Mouse (Mus musculus): ENCODE measurements around the gene Prpf18.
"Not testable (repeated sequence)": the region's sequence is repeated elsewhere in the genome, so short reads cannot be mapped to it uniquely, and the experiment has no call there.

Gene Prpf18

DNA sequence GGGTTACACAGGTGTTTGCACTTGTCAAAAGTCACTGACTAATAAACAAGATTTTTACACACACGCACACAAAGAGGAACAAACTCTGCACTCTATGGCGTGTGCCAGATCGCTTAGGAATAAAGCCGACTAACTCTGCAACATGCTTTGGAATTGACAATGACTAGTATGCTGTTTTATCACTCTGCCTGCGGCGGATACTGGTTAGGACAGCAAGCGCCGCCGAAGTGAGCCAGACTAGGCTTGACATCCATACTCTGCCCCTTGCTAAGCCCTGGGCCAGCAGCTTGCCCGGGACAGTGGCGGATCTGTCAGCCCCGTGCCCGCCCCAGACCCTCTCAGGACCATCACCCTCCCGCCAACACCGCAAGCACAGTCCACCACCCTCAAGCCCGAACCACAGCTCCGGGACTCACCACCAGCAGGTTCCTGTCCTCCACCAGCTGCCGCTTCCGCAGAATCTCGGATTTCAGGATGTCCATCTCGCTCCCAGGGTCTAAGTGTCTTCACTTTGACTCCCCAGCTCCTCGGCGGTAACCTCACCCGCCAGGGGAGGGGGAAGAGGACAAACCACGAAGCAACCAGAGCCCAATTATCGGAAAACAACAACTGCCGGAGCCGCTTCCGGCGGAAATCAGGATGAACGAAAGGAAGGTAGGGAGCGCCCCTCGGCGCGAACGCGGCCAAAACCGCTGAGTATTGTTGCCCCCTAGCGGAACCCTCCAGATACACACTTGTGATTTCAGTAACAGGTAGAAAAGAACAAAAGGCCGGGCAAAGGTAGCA, at the start of gene Prpf18:
TSS of gene Prpf18 (minus strand) at position 614 of the 786 bp plus-strand sequence.
- DNase-seq (ENCODE audit: low read depth) = peak; percentile 88

DNA sequence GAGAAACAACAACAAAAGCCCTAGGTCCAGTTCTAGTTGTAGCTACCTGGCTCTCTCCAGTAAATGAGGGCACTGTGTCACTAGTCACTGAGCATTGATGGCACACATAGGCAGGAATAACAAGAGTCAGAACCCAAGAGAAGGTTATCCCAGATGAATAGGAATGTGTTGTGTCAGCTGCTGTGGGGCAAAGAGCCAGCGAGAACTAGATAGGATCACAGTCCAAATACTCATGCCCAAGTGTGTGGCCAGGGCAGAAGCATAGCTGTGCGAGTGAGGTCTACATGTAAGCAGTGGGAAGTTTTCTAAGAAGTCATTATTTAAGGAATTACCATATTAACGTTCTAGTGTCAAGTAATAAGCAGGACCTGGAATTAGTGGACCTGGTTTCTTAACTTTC, 28.0 kb upstream of the Prpf18 start:
- DNase-seq (ENCODE audit: low read depth) = no peak

DNA sequence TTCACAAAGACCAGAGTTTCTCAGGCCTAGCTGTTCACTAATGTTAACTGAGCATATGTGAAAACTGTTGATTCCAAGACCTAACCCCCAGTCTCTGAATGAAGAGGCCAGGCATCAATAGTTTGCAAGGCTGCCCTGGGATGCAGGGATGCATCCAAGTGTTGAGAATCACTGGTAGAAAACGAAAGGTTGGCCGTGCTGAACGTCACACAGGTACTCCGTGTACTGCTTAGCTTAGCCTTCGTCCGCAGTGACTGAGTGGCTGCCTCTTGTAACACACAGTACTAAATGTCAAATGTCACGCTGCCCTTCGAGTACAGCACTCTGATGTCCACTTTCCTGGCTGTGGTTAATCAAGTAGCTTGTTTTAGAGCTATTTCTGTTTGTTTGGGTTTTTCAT, 19.7 kb upstream of the Prpf18 start:
- DNase-seq (ENCODE audit: low read depth) = no peak

DNA sequence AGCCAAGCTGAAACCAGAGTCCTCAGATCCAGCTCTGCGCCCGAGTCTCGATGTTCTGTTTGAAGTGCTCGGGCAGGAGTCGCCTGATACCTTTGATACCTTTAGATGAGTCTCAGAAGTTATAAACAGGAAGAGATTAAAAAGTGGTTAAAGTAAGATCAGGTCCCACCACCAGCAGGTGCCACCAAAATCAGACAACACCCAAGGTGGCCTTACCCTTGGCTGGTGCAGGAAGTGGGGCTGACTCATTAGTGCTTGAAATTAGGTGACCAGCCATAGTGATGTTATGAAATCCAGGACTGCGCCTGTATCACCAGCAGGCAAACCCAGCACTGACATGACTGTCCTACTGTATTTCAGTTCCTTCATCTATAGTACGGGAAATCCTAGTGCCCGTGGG, 17.8 kb upstream of the Prpf18 start:
- DNase-seq (ENCODE audit: low read depth) = no peak

DNA sequence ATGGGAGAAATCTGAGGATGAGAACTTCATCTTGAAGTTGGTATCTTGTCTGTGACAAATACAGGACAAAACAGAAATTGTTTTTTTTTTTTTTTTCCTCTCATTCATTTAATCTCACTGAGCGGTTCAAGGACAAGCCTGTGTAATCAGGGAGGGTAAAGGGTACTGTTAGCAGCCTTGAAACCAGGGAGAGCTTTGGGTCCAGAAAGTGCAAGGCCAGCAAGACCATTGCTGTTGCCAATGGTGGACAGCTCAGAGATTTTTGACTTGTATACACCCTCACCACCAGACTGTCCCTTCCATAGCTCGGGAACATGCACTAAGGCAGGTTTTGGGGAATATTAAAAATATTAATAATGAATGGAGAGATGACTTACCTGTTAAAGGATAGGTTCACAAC, 16.7 kb upstream of the Prpf18 start:
- no peak for DNase-seq (ENCODE audit: low read depth)

DNA sequence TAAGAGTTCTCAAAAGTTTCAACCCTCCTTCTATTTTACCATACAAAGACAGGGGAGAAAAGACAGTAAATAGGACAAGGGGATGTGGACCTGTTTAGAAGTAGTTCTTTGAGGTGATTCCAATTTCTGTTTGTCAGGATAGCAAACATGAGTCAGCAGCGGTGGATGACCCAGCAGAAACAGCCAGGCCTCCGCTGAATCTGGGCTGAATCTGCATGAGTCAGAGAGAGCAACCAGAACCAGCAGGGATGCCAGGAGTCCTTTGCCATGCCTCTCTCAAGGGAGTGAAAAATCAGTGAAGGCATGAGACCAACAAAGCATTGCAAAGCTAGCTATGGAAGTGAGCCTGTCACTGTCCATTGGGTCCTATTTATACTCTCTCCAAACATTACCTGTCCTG, 8.8 kb upstream of the Prpf18 start:
- no peak for DNase-seq (ENCODE audit: low read depth)

DNA sequence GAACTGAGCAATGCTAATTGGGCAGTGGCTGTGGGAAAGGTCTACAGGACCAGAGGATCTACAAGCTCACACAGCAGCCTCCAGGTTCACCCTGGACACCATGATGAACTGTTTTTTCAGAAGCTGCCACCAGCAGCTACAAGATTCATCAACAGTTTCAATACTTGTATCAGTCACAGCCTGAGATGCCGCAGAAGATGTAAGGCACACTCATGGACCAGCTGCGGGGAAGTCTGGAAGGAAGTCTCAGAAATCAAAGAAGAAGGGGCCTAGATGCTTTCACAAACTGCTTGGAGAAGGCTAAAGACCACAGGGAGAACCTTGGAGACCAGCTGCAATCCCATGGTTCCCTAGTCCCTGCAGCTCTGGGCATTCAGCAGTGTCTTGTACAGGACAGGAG, 2.3 kb downstream of the Prpf18 start:
- DNase-seq (ENCODE audit: low read depth) = no peak

DNA sequence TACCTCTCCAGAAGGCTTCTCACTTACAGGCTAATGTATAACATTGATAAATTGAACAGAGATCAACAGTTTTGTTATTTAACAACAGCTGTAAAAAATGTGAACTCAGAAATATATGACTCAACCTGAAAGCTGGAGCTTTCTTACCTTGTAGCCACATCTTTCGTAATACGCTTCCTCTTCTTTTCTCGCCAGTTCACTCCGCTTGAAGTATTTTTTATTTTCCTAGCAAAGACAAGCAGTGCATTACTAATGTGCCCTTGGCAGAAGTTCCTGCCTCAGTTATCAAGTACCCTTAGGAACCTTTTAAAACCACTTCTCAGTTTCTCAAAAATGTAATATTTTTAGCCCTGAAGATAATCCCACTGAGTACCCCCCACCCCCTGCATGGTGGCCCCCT, 3.8 kb downstream of the Prpf18 start:
- DNase-seq (ENCODE audit: low read depth) = no peak

DNA sequence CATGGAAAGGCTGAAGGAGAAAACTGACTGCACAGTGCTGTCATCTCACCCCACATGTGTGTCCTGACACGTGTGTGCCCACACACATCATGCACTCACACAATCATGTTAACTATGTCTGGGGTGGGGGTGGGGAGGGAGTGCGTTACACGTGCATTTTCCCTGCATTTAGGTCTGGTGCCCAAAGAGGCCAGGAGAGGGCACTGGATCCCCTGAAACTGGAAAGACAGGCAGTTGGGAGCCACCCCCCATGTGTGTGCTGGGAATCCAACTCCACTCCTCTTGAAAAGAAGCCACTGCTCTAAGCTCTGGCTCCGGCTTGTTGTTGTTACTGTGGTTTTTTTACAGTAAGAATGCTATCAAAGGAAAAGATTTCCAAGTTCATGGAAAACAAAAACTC, 6.8 kb downstream of the Prpf18 start:
- no peak for DNase-seq (ENCODE audit: low read depth)

DNA sequence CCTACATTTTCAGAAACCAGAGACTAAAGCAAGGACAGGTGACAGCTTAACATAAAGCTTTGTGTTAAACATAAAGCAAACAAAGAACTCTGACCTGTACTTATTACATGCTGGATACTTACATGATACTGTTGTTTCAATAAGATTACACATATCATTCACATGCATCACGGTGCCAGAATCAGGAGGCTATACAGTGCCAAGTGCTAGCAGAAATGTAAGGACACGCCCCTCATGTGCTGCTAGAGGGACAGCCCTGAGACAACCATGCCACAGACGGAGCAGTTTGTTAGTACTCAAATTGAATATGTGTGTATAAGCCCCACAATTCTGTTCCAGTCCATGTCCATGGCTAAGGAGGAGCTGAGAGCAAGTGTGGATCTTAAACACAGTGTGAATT, 13.7 kb downstream of the Prpf18 start:
- DNase-seq (ENCODE audit: low read depth) = no peak

DNA sequence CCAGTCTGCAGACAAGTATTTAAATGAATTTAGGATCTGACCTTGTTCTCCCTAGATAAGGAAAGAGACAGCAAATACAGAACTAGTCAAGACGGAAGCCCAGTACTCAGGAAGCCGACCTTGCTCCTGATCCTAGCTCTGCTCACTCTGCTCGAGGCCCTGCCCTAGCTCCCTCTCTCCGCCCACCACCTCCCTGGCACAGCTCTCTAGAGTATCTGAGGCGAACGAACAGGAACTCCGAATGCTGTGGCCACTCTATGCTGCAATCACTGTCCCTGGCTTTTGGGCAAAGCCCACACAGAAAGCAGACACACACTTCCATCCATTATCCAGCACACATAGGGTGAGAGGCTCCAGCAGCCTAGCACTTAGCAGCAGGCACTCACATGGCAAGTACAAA, 15.3 kb downstream of the Prpf18 start:
- DNase-seq (ENCODE audit: low read depth) = no peak

DNA sequence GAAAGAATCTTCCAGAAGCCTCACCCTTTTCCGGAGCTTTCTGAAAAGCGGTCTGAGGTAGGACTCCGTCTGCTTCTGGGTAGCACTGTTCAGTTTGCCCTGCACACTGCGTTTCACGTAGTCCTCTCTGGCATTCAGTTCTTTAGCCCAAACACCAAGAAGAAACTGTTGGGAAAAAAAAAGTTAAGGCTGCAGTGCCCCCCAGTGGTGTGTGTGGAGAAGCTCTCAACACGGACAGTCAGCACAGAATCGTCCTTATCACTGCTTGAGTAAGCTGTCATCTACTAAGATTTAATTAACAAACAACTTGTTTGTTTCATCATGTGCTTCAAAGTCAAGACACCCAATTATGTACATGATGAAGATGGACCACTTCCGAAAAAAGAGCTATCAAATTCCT, 16.1 kb downstream of the Prpf18 start:
- no peak for DNase-seq (ENCODE audit: low read depth)

DNA sequence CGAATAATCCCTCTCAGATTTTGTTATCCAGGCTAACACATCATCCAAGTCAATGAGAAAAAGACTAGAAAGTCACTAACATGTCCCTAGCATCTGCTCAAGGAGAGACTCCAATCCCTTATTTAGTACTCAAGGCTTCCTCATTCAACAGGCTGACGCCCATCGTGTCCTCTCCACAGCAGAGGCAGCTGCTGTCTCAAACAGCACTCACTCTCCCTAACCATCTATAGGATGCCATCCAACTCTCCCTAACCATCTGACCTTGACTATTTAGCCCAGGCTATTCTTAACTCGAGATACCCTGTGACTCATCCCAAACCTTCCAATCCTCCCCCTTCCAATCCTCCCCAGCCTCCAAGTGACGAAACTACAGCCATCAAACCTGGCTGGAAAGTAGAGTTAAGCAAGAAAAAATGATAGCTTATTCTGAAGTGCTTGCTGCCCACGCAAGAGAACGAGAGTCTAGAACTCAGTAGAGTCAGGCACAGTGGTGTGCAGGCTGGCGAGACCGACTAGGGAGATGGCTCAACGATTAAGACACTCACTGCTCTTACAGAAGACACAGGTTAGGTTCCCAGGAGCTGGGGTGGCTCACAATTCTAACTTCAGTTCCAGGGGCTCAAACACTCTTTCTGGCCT, 21.6 kb downstream of the Prpf18 start:
- no peak for DNase-seq (ENCODE audit: low read depth)

DNA sequence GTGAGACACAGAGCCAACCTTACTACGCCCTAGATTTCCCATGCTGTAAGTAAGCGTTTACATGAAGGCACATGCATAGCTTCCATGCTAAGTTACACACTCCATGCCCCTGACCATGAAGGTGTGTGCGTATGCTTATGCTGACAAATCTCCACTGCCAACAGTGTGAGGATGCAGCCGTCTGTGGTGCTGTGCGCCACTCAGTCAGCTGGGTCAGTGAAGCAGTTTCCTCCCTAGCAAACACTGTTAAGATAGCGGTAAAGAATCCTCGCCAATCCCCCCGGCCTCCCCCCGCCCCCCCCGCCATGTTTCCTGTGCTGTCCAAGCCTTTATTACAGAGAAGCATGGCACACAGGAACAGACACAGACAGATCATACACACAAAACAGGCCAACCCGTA, 22.4 kb downstream of the Prpf18 start:
- no peak for DNase-seq (ENCODE audit: low read depth)

DNA sequence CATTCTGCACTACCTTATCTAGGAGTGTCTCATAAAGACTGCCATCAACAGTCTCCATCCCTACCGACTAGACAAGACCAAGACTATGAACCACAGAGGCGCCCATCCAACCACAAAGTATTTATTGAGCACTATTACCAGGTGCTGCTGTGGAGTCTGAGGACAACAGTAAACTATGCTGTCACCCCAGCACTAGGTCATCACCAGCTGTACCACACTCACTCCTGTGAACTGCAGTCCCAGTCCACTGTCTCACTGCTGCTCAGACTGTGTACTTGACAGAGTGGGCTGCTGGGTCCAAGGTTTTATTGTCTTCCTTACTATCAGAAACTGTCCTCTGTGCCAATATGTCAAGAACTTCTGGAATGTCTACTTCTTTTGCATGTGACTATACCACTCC, 23.0 kb downstream of the Prpf18 start:
- no peak for DNase-seq (ENCODE audit: low read depth)

DNA sequence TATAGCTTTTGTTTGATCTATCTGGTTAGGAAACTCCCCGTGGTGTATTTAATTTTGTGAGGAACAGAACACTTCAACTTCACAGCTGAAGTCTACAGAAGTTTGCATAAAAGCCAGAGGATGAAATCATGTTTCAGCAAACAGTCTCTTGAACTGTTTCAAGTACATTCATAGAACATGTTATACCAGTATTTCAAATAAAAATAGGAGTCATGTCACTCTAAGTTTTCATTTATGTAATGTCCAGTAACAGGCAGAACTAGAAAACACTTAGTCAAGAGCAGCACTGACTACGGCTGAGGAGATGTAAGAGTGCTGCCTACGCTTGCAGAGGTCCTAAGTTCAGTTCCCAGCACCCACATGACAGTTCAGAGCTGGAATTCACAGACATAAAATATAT, 25.0 kb downstream of the Prpf18 start:
- DNase-seq (ENCODE audit: low read depth) = no peak

DNA sequence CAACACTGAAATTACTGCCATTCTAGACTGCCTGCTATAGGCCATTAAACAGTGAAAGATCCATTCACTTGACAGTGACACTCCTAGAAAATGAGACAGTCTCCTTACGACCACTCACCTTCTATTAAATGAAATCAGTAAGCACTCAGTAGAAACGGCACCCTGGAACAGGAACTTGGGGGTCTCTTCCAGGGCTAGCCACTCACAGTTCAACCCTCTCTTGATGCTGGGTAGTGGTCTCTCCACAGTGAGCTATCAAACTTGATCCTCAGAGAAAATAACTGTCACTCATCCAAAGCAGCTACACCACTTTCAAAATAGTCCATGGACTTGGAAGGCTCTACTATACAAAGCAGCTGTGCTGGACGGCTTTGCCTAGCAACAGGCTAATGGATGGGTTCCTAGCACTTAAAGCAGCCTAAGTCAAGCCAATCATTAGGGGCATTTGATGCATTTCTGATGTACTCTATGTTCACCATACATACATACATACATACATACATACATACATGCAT, 30.4 kb downstream of the Prpf18 start:
- no peak for DNase-seq (ENCODE audit: low read depth)

DNA sequence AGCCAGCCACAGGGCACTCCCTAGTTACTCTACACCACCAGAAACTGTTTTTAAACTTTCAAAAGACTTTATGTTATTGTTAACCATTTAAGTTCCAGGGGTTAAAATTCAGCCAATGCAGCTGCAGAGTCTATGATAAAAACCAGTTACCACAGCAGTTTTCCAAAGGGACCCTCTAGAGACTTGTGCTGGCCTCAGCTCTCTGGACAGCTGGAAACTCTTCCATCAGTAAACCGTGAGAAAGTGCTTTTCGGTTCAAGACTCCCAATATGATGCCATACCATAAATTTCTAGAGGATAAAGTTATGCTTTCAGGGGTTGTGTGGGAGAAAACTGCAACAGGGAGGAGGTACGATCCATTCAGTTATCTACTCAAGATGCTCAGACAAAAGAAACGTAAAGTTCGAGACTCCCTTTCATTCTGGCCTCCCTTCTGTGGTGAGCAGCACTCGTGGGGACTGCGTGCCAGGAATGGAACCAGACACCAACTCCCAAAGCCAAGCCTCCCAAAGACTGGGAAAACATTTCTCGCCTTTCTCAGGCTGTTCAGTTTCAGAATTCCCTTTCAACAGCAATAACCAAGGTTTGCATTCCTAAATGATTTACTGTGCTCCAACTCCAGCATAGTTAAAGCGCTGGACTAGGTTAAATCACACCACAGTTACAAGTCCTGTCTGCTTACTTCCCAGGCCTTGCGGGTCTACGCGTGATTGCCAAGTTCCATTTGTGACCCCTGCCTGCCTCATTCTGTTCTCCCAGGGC, 31.1 kb downstream of the Prpf18 start:
- DNase-seq (ENCODE audit: low read depth) = no peak

DNA sequence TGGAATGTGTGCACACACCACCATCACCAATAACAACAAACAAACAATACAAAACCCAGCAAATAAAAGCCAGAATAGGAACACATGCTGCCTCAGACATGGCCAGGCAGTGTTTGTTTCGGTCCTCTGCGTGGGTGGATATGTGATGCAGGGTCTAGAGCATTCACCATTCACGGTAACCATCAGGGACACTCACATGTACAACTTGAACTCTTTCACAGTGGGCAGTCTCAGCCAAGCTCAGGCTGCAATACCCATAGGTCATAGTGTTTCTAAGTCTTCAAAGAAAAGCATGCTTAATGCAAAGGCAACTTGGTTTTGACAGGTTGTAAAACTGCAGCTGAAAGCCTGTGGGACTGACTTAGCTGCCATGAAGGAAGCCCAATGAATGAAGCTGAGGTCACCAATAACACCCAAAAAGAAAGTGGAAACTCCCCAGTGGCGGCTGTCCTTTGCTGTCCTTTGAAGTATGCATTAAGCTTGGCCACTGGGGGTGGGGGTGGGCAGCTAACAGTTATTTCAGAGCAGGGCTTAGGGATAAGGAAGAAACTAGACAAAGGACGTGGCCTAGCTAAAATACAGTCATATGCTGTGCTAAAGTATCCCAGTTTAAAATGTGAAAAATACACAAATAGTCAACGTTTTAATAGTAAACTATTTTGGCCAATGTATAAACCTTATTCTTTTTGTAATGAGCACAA, 31.9 kb downstream of the Prpf18 start:
- DNase-seq (ENCODE audit: low read depth) = no peak

DNA sequence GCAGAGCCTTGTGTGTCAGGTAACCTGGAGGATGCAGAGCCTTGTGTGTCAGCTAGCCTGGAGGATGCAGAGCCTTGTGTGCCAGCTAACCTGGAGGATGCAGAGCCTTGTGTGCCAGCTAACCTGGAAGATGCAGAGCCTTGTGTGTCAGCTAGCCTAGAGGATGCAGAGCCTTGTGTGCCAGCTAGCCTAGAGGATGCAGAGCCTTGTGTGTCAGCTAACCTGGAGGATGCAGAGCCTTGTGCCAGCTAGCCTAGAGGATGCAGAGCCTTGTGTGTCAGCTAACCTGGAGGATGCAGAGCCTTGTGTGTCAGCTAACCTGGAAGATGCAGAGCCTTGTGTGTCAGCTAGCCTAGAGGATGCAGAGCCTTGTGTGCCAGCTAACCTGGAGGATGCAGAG, 32.8 kb downstream of the Prpf18 start:
- DNase-seq (ENCODE audit: low read depth) = not testable (repeated sequence)

DNA sequence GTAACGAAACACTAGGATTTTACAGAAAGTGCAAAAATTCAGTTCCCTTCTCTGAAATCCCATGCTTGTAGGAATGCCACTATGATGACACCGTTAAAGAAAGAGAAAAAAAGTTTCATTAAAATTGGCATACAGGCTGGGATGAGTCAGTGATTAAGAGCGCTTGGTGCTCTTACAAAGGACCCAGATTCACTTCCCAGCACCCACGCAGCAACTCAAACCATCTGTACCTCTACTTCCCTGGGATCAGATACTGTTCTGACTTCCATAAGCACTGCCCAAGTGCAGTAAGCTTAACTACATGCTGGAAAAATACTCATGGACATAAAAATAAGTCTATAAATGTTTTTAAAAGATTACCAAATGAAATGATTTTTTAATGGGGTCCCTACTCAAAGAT, 34.9 kb downstream of the Prpf18 start:
- DNase-seq (ENCODE audit: low read depth) = no peak

DNA sequence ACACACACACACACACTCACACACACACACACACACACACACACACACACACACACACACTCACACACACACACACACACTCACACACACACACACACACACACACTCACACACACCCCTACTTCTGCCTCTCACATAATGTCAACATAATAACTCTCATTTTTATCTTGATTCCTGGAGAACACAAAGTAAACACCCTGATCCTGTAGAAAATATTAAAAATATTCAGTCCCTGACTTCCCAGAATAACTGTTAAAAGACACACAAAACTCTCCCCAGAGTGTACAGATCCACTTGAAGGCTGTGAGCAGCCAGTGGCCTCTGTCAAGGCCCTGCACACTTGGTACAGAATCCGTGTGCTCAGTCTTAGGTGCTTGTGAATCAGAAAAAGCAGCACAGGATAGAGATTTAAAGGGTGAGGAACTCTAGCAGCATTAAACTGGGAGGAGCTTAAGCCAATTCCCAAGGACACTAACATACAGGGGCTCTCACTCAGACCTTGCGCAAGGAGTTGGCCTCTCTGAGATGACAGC, 36.8 kb downstream of the Prpf18 start:
- DNase-seq (ENCODE audit: low read depth) = no peak

Data from c-Kit-positive CD71-negative TER-119-negative erythroid progenitor cells, embryonic 14.5 days (primary cell).